Mouse (Mus musculus) limb, embryonic 14.5 days (tissue): ENCODE data around the gene Tgm6. TPM values are rescaled to one million over a fixed set of nuclear protein-coding genes. Genes with fewer than 3 reads are reported as not detected.

Source experiments
- ATAC-seq: fragments of 200-750 bp; cut with Nextera tagmentation; 2 replicates; pipeline ENCODE4 v1.8.0; 2017; ENCODE audit warnings: low read depth, moderate number of reproducible peaks, moderate TSS enrichment; ENCODE audit not compliant: low FRiP score
- DNase-seq: peaks from one replicate; pipeline ENCODE4 v3.0.0-alpha.2; 2015; ENCODE audit warnings: low spot score
- H3K27ac ChIP-seq: fragments of 300-500 bp; sonication (generic); replicated peaks from 2 replicates; pipeline ENCODE4 v1.5.1; 2014; ENCODE audit warnings: low read depth, mild to moderate bottlenecking, low read length, moderate library complexity, mixed read lengths
- H3K27me3 ChIP-seq: fragments of 300-500 bp; sonication (generic); 2 replicates; pipeline ENCODE4 v1.6.1; 2014; ENCODE audit warnings: low read length, mixed read lengths; ENCODE audit not compliant: control insufficient read depth, insufficient read depth
- H3K36me3 ChIP-seq: fragments of 300-500 bp; sonication (generic); 2 replicates; pipeline ENCODE4 v1.6.1; 2014; ENCODE audit warnings: mild to moderate bottlenecking, low read length, moderate library complexity, mixed read lengths; ENCODE audit not compliant: control insufficient read depth, insufficient read depth
- H3K4me1 ChIP-seq: fragments of 300-500 bp; sonication (generic); 2 replicates; pipeline ENCODE4 v1.6.1; 2014; ENCODE audit warnings: antibody characterized with exemption, low read length, mixed read lengths; ENCODE audit not compliant: control insufficient read depth, insufficient read depth
- H3K4me2 ChIP-seq: fragments of 300-500 bp; sonication (generic); replicated peaks from 2 replicates; pipeline ENCODE4 v1.6.1; 2014; ENCODE audit warnings: low read depth, mild to moderate bottlenecking, low read length, moderate library complexity; ENCODE audit not compliant: severe bottlenecking
- H3K4me3 ChIP-seq: fragments of 300-500 bp; sonication (generic); replicated peaks from 2 replicates; pipeline ENCODE4 v1.5.1; 2014; ENCODE audit warnings: low read length
- H3K9ac ChIP-seq: fragments of 300-500 bp; sonication (generic); 2 replicates; pipeline ENCODE4 v1.6.1; 2014; ENCODE audit warnings: mild to moderate bottlenecking, low read depth, low read length, moderate library complexity; ENCODE audit not compliant: severe bottlenecking
- H3K9me3 ChIP-seq: fragments of 300-500 bp; sonication (generic); 2 replicates; pipeline ENCODE4 v1.6.1; 2016; ENCODE audit warnings: low read length; ENCODE audit not compliant: control insufficient read depth
- POLR2A ChIP-seq: fragments of 200-500 bp; IDR thresholded peaks from 2 replicates; pipeline ENCODE4 v1.8.0; 2012; ENCODE audit warnings: inconsistent platforms, mild to moderate bottlenecking, moderate library complexity, borderline replicate concordance; ENCODE audit not compliant: insufficient read depth, insufficient read length; ENCODE audit errors: extremely low read depth
- WGBS: fragments of 180-500 bp; shearing (Covaris S2); extraction: QIAGEN DNeasy Blood & Tissue Kit; methylation state at CpG from one replicate; pipeline ENCODE4 v1.1.7; 2014; 5-methylcytosine and 5-hydroxymethylcytosine counted together
- polyA plus RNA-seq, 2 experiments: library from polyadenylated mRNA; depleted of rRNA in 1 of 2; stranded (reverse) in 1 of 2; unstranded in 1 of 2; fragments of >200 nt; fragmentation: Nextera tagmentation in 1 of 2; extraction: Ambion mirVana in 1 of 2; gene quantifications; 2 replicates each; pipeline versions ENCODE4 v1.2.1 to v1.2.3; 2012 to 2014

Tgm6 gene
- polyA plus RNA-seq, 2 experiments = 0.05 TPM; not detected in 1

DNA sequence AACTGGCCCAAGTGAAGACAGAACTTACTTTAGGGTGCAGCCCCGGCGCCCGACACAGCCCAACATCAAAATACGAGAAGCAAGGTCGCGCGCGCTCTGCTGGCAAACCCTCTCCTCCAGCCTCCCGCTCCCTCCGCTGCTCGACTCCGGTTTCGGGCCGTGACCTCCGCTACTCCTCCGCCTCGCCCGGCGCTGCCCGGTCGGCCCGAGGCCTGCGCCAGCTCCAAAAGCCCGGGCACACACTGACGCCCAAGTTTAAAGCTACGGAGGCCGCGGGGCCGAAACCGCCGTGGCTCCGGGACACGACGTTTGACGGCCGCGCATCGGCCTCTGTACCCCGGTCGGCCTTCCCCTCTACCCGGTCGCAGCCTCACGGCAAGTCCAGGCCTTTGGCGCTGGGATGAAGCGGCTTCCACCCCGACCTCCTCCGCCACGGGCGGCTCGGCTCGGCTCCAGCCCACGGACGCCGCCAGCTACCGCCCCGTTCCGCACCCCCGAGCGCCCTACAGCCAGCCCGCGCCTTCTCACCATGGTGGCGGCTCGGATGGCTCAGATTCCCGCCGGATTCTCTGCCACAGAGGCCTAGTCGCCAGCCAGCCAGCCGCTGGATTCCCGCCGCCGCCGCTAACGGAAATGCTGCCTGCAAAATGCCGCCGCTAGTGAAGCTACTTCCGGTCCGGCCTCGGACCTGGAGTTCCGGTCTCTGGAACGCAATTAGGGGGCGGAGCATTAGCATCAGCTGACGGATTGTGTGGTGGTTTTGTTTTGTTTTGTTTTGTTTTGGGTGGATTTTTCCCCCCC, 66.7 kb downstream of the Tgm6 start, which contains the start of gene Snrpb:
Snrpb (minus strand) TSS at position 698 of the 801 bp plus-strand sequence.
- TF ChIP-seq POLR2A = peak; percentile 75; the same call in 1 of the 2 replicates
- no peaks in the 10 kb centered on the region for H3K27me3 ChIP-seq
- peak within 1 kb of the TSS; percentile 87 for H3K4me2 ChIP-seq
- peaks cover 31% of the 10 kb centered on the region for H3K36me3 ChIP-seq
- peak within 1 kb of the TSS; percentile 98 for H3K27ac ChIP-seq
- under 1% methylated on average over 69 of the region's 81 CpGs for WGBS
- no peaks in the 10 kb centered on the region for H3K9me3 ChIP-seq
- H3K4me3 ChIP-seq = peak within 1 kb of the TSS; percentile 98
- H3K9ac ChIP-seq = peak within 1 kb of the TSS; percentile 100
- peaks cover 15% of the 10 kb centered on the region for H3K4me1 ChIP-seq
- ATAC-seq (peak; percentile 93), DNase-seq (peak; percentile 97)

DNA sequence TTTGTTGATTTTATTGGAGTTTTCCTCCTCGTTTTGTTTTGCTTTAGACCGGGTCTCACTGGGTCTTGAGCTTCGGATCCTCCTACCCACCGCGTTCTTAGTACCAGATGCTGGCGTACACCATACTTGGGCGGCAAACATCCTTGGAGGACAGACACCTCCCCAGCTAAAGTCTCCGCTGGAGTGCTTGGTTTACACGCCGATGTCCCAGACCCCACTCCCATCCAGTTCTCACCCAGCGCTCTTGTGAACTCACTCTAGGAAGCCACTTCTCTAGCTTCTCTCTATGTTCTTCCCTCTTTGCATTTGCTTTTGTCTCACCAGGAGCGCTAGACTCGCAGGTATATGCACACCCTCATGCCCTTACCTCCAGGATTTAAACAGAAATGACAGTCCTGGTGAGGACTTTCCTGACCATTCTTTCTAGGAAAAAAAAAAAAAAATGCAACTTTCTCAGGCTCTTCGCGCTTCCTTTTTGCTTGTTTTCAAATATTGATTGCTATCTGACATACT, 67.3 kb downstream of the Tgm6 start:
- ATAC-seq (peak; percentile 73), DNase-seq (no peak)
- H3K4me1 ChIP-seq = peaks cover 15% of the 10 kb centered on the region
- H3K9ac ChIP-seq = peak overlapping the region; percentile 100
- no peak for TF ChIP-seq POLR2A
- H3K27me3 ChIP-seq = no peaks in the 10 kb centered on the region
- H3K9me3 ChIP-seq = no peaks in the 10 kb centered on the region
- peaks cover 24% of the 10 kb centered on the region for H3K36me3 ChIP-seq
- 1% methylated on average over 15 of the region's 15 CpGs for WGBS
- H3K27ac ChIP-seq = peak overlapping the region; percentile 98
- peak overlapping the region; percentile 98 for H3K4me3 ChIP-seq
- peak overlapping the region; percentile 66 for H3K4me2 ChIP-seq

DNA sequence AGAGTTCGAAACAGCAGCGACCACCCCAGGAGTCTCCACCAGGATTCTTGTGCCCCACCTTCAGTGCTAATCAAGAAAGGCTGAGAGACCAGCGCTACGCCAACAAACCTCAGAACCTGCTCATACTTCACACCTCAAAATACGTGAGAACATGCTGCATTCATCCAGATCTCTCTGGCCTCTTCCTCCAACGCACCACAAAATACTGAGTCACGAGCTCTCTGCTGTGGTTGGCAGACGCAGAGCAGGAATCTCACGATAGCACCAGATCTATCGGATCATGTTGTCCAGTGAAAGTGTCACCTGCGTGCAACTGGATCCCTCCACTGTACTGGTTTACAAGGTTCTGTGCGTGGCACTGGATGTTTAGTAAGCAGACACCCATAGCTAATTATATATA, 76.2 kb downstream of the Tgm6 start:
- H3K36me3 ChIP-seq = no peaks in the 10 kb centered on the region
- H3K27ac ChIP-seq = no peak overlapping the region
- 0 out of 2 replicates have a peak, but pooled peaks cover 3% of the 10 kb centered on the region for H3K9me3 ChIP-seq
- 81% methylated on average over 12 of the region's 12 CpGs for WGBS
- no peak overlapping the region for H3K9ac ChIP-seq
- no peak for DNase-seq
- H3K4me1 ChIP-seq = no peaks in the 10 kb centered on the region
- H3K27me3 ChIP-seq = no peaks in the 10 kb centered on the region
- no peak overlapping the region for H3K4me3 ChIP-seq
- H3K4me2 ChIP-seq = no peak overlapping the region
- no peak for ATAC-seq
- TF ChIP-seq POLR2A = no peak

- DNase-seq (no peak), ATAC-seq (no peak)
- H3K9ac ChIP-seq = no peak within 1 kb of the TSS
- H3K4me2 ChIP-seq = no peak within 1 kb of the TSS
- no peak within 1 kb of the TSS for H3K27ac ChIP-seq
- no peak for TF ChIP-seq POLR2A
- H3K36me3 ChIP-seq = no peaks in the 10 kb centered on the region
- H3K9me3 ChIP-seq = 0 out of 2 replicates have a peak, but pooled peaks cover 3% of the 10 kb centered on the region
- no peaks in the 10 kb centered on the region for H3K4me1 ChIP-seq
- H3K4me3 ChIP-seq = no peak within 1 kb of the TSS
- H3K27me3 ChIP-seq = no peaks in the 10 kb centered on the region
- 92% methylated on average over 16 of the region's 16 CpGs for WGBS
These were observed 82.7 kb downstream of the Tgm6 start, which contains the start of gene Tmc2 for GRCm38 (mm10) chr2:130194894-130195293. Gene Tmc2 (plus strand): TSS chr2:130195194.

DNA sequence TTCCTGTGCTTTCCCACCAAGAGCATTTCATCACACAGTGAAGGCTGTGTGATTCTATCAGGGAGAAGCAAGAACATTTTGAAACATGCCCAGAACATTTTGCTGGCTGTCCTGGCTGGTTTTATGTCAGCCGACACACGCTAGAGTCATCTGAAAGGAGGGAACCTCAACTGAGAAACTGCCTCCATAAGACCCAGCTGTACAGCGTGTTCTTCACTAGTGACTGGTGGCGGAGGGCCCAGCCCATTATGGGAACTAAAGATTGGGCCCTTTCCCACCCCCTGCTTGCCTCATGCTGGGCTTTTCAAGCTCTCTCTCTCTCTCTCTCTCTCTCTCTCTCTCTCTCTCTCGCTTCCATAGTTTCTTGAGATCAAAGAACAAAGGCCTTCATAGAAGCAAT, 88.7 kb downstream of the Tgm6 start:
- no peaks in the 10 kb centered on the region for H3K27me3 ChIP-seq
- no peaks in the 10 kb centered on the region for H3K4me1 ChIP-seq
- no peak overlapping the region for H3K4me3 ChIP-seq
- H3K36me3 ChIP-seq = no peaks in the 10 kb centered on the region
- no peak overlapping the region for H3K9ac ChIP-seq
- ATAC-seq (no peak), DNase-seq (no peak)
- 61% methylated on average over 5 of the region's 5 CpGs for WGBS
- H3K9me3 ChIP-seq = no peaks in the 10 kb centered on the region
- TF ChIP-seq POLR2A = no peak
- no peak overlapping the region for H3K4me2 ChIP-seq
- H3K27ac ChIP-seq = no peak overlapping the region

Other genes with a start within 250 kb of the Tgm6 start
- 3.5 and 5.0 TPM in 2 replicates for gene Tgm3, start 100.1 kb upstream of the Tgm6 start, polyA plus RNA-seq (2012; rRNA removed)
- 2.5 and 3.3 TPM in 2 replicates for gene Tgm3, start 100.1 kb upstream of the Tgm6 start, polyA plus RNA-seq (2014; fragmentation: Nextera tagmentation; extraction: Ambion mirVana)
- 423 and 497 TPM in 2 replicates for gene Snrpb, start 67.0 kb downstream of the Tgm6 start, polyA plus RNA-seq (2012; rRNA removed)
- 578 and 606 TPM in 2 replicates for gene Snrpb, start 67.0 kb downstream of the Tgm6 start, polyA plus RNA-seq (2014; fragmentation: Nextera tagmentation; extraction: Ambion mirVana)
- 0.04 TPM in 2 replicates for gene Tmc2, start 82.8 kb downstream of the Tgm6 start, polyA plus RNA-seq (2012; rRNA removed)
- not detected in 2 replicates for gene Tmc2, start 82.8 kb downstream of the Tgm6 start, polyA plus RNA-seq (2014; fragmentation: Nextera tagmentation; extraction: Ambion mirVana)
- gene Nop56, start 162.0 kb downstream of the Tgm6 start, polyA plus RNA-seq (2012; rRNA removed) = 319 and 357 TPM in 2 replicates
- gene Nop56, start 162.0 kb downstream of the Tgm6 start, polyA plus RNA-seq (2014; fragmentation: Nextera tagmentation; extraction: Ambion mirVana) = 253 and 255 TPM in 2 replicates
- gene Idh3b, start 172.1 kb downstream of the Tgm6 start, polyA plus RNA-seq (2012; rRNA removed) = 181 and 193 TPM in 2 replicates
- 164 and 169 TPM in 2 replicates for gene Idh3b, start 172.1 kb downstream of the Tgm6 start, polyA plus RNA-seq (2014; fragmentation: Nextera tagmentation; extraction: Ambion mirVana)
- 27.4 and 37.7 TPM in 2 replicates for gene Ebf4, start 182.8 kb downstream of the Tgm6 start, polyA plus RNA-seq (2012; rRNA removed)
- 5.7 and 6.1 TPM in 2 replicates for gene Ebf4, start 182.8 kb downstream of the Tgm6 start, polyA plus RNA-seq (2014; fragmentation: Nextera tagmentation; extraction: Ambion mirVana)